Mouse (Mus musculus) limb, embryonic 14.5 days (tissue): ENCODE measurements around the gene Lrmda. TPM values are rescaled to one million over a fixed set of nuclear protein-coding genes. Genes with fewer than 3 reads are reported as not detected.

Source experiments
- ATAC-seq: fragments of 200-750 bp; cut with Nextera tagmentation; 2 replicates; pipeline ENCODE4 v1.8.0; 2017; ENCODE audit warnings: low read depth, moderate number of reproducible peaks, moderate TSS enrichment; ENCODE audit not compliant: low FRiP score
- DNase-seq: peaks from one replicate; pipeline ENCODE4 v3.0.0-alpha.2; 2015; ENCODE audit warnings: low spot score
- H3K27ac ChIP-seq: fragments of 300-500 bp; sonication (generic); replicated peaks from 2 replicates; pipeline ENCODE4 v1.5.1; 2014; ENCODE audit warnings: low read depth, mild to moderate bottlenecking, low read length, moderate library complexity, mixed read lengths
- H3K27me3 ChIP-seq: fragments of 300-500 bp; sonication (generic); 2 replicates; pipeline ENCODE4 v1.6.1; 2014; ENCODE audit warnings: low read length, mixed read lengths; ENCODE audit not compliant: control insufficient read depth, insufficient read depth
- H3K36me3 ChIP-seq: fragments of 300-500 bp; sonication (generic); 2 replicates; pipeline ENCODE4 v1.6.1; 2014; ENCODE audit warnings: mild to moderate bottlenecking, low read length, moderate library complexity, mixed read lengths; ENCODE audit not compliant: control insufficient read depth, insufficient read depth
- H3K4me1 ChIP-seq: fragments of 300-500 bp; sonication (generic); 2 replicates; pipeline ENCODE4 v1.6.1; 2014; ENCODE audit warnings: antibody characterized with exemption, low read length, mixed read lengths; ENCODE audit not compliant: control insufficient read depth, insufficient read depth
- H3K4me2 ChIP-seq: fragments of 300-500 bp; sonication (generic); replicated peaks from 2 replicates; pipeline ENCODE4 v1.6.1; 2014; ENCODE audit warnings: low read depth, mild to moderate bottlenecking, low read length, moderate library complexity; ENCODE audit not compliant: severe bottlenecking
- H3K4me3 ChIP-seq: fragments of 300-500 bp; sonication (generic); replicated peaks from 2 replicates; pipeline ENCODE4 v1.5.1; 2014; ENCODE audit warnings: low read length
- H3K9ac ChIP-seq: fragments of 300-500 bp; sonication (generic); 2 replicates; pipeline ENCODE4 v1.6.1; 2014; ENCODE audit warnings: mild to moderate bottlenecking, low read depth, low read length, moderate library complexity; ENCODE audit not compliant: severe bottlenecking
- H3K9me3 ChIP-seq: fragments of 300-500 bp; sonication (generic); 2 replicates; pipeline ENCODE4 v1.6.1; 2016; ENCODE audit warnings: low read length; ENCODE audit not compliant: control insufficient read depth
- POLR2A ChIP-seq: fragments of 200-500 bp; IDR thresholded peaks from 2 replicates; pipeline ENCODE4 v1.8.0; 2012; ENCODE audit warnings: inconsistent platforms, mild to moderate bottlenecking, moderate library complexity, borderline replicate concordance; ENCODE audit not compliant: insufficient read depth, insufficient read length; ENCODE audit errors: extremely low read depth
- WGBS: fragments of 180-500 bp; shearing (Covaris S2); extraction: QIAGEN DNeasy Blood & Tissue Kit; methylation state at CpG from one replicate; pipeline ENCODE4 v1.1.7; 2014; 5-methylcytosine and 5-hydroxymethylcytosine counted together
- polyA plus RNA-seq, 2 experiments: library from polyadenylated mRNA; depleted of rRNA in 1 of 2; stranded (reverse) in 1 of 2; unstranded in 1 of 2; fragments of >200 nt; fragmentation: Nextera tagmentation in 1 of 2; extraction: Ambion mirVana in 1 of 2; gene quantifications; 2 replicates each; pipeline versions ENCODE4 v1.2.1 to v1.2.3; 2012 to 2014

Lrmda gene
- polyA plus RNA-seq, 2 experiments = 0.08 to 0.72 TPM

- 12% methylated on average over 3 of the region's 3 CpGs for WGBS
- H3K27ac ChIP-seq = no peak overlapping the region
- no peaks in the 10 kb centered on the region for H3K9me3 ChIP-seq
- no peak overlapping the region for H3K9ac ChIP-seq
- no peak for TF ChIP-seq POLR2A
- no peaks in the 10 kb centered on the region for H3K27me3 ChIP-seq
- H3K36me3 ChIP-seq = no peaks in the 10 kb centered on the region
- no peak overlapping the region; the same call in 1 of the 2 replicates for H3K4me2 ChIP-seq
- DNase-seq (no peak), ATAC-seq (no peak)
- peaks cover 20% of the 10 kb centered on the region for H3K4me1 ChIP-seq
- H3K4me3 ChIP-seq = no peak overlapping the region
These were observed 787.8 kb downstream of the Lrmda start for GRCm38 (mm10) chr14:22807324-22807723.

- H3K4me3 ChIP-seq = 0 out of 2 replicates have a peak overlapping the region, but pooled peaks have one; percentile 4
- 3% methylated on average over 20 of the region's 20 CpGs for WGBS
These were observed 788.4 kb downstream of the Lrmda start for GRCm38 (mm10) chr14:22807726-22808594.

GRCm38 (mm10) chr14:22808595-22809166 is 789.2 kb downstream of the Lrmda start:
- DNase-seq = no peak
- no peak overlapping the region for H3K4me3 ChIP-seq
- H3K4me1 ChIP-seq = peaks cover 20% of the 10 kb centered on the region
- no peaks in the 10 kb centered on the region for H3K9me3 ChIP-seq
- peak; percentile 37; the same call in 1 of the 2 replicates for ATAC-seq
- no peaks in the 10 kb centered on the region for H3K27me3 ChIP-seq
- no peaks in the 10 kb centered on the region for H3K36me3 ChIP-seq
- H3K4me2 ChIP-seq = no peak overlapping the region
- no peak for TF ChIP-seq POLR2A
- no peak overlapping the region for H3K27ac ChIP-seq
- H3K9ac ChIP-seq = no peak overlapping the region
- WGBS = 36% methylated on average over 5 of the region's 5 CpGs

More at GRCm38 (mm10) chr14:22807726-22808594, 788.4 kb downstream of the Lrmda start:
- H3K9ac ChIP-seq = no peak overlapping the region
- H3K4me1 ChIP-seq = peaks cover 20% of the 10 kb centered on the region
- H3K4me2 ChIP-seq = peak overlapping the region; percentile 42
- peak; percentile 90 for ATAC-seq
- H3K9me3 ChIP-seq = no peaks in the 10 kb centered on the region
- no peaks in the 10 kb centered on the region for H3K36me3 ChIP-seq
- H3K27me3 ChIP-seq = no peaks in the 10 kb centered on the region
- peak; percentile 79 for DNase-seq
- H3K27ac ChIP-seq = no peak overlapping the region
- no peak for TF ChIP-seq POLR2A

GRCm38 (mm10) chr14:22809229-22809628 is 789.7 kb downstream of the Lrmda start:
- 59% methylated on average over 3 of the region's 3 CpGs for WGBS
- ATAC-seq = no peak
- no peaks in the 10 kb centered on the region for H3K36me3 ChIP-seq
- TF ChIP-seq POLR2A = no peak
- peaks cover 20% of the 10 kb centered on the region for H3K4me1 ChIP-seq
- H3K27me3 ChIP-seq = no peaks in the 10 kb centered on the region
- no peak overlapping the region for H3K4me2 ChIP-seq
- peak; percentile 57 for DNase-seq
- H3K9ac ChIP-seq = no peak overlapping the region
- no peak overlapping the region for H3K27ac ChIP-seq
- H3K4me3 ChIP-seq = no peak overlapping the region
- no peaks in the 10 kb centered on the region for H3K9me3 ChIP-seq

- WGBS = 59% methylated on average over 1 of the region's 1 CpGs
- DNase-seq = no peak
- H3K4me2 ChIP-seq = no peak overlapping the region
- no peaks in the 10 kb centered on the region for H3K27me3 ChIP-seq
- H3K9ac ChIP-seq = no peak overlapping the region
- H3K36me3 ChIP-seq = no peaks in the 10 kb centered on the region
- no peak for TF ChIP-seq POLR2A
- no peak overlapping the region for H3K27ac ChIP-seq
- peaks cover 20% of the 10 kb centered on the region for H3K4me1 ChIP-seq
- no peak for ATAC-seq
- H3K9me3 ChIP-seq = no peaks in the 10 kb centered on the region
- H3K4me3 ChIP-seq = no peak overlapping the region
These were observed 791.0 kb downstream of the Lrmda start for GRCm38 (mm10) chr14:22810531-22810930.
